Mouse (Mus musculus) midbrain, embryonic 13.5 days (tissue): ENCODE data around the gene Cbfa2t2. TPM values are rescaled to one million over a fixed set of nuclear protein-coding genes. Genes with fewer than 3 reads are reported as not detected.

Experiments used
- ATAC-seq: fragments of 200-750 bp; cut with Nextera tagmentation; 2 replicates; pipeline ENCODE4 v1.8.0; 2017; ENCODE audit warnings: mild to moderate bottlenecking, moderate TSS enrichment, moderate library complexity
- H3K27ac ChIP-seq: fragments of 300-500 bp; sonication (generic); 2 replicates; pipeline ENCODE4 v1.5.1; 2015; ENCODE audit warnings: inconsistent platforms, mild to moderate bottlenecking, moderate library complexity
- H3K27me3 ChIP-seq: fragments of 300-500 bp; sonication (generic); 2 replicates; pipeline ENCODE4 v1.6.1; 2015; ENCODE audit warnings: mild to moderate bottlenecking, inconsistent platforms
- H3K36me3 ChIP-seq: fragments of 300-500 bp; sonication (generic); 2 replicates; pipeline ENCODE4 v1.6.1; 2015; ENCODE audit warnings: mild to moderate bottlenecking, inconsistent platforms
- H3K4me1 ChIP-seq: fragments of 300-500 bp; sonication (generic); replicated peaks from 2 replicates; pipeline ENCODE4 v1.6.1; 2015; ENCODE audit warnings: inconsistent platforms
- H3K4me2 ChIP-seq: fragments of 300-500 bp; sonication (generic); replicated peaks from 2 replicates; pipeline ENCODE4 v1.6.1; 2015; ENCODE audit warnings: moderate library complexity, mild to moderate bottlenecking, inconsistent platforms
- H3K4me3 ChIP-seq: fragments of 300-500 bp; sonication (generic); replicated peaks from 2 replicates; pipeline ENCODE4 v1.5.1; 2015; ENCODE audit warnings: mild to moderate bottlenecking, inconsistent platforms
- H3K9ac ChIP-seq: fragments of 300-500 bp; sonication (generic); replicated peaks from 2 replicates; pipeline ENCODE4 v1.6.1; 2015; ENCODE audit warnings: mild to moderate bottlenecking, inconsistent platforms
- H3K9me3 ChIP-seq: fragments of 300-500 bp; sonication (generic); 2 replicates; pipeline ENCODE4 v1.6.1; 2016; ENCODE audit warnings: mild to moderate bottlenecking, inconsistent platforms
- WGBS: fragments of 180-500 bp; shearing (Covaris S2); methylation state at CpG from one replicate; pipeline ENCODE4 v1.1.7; 2015; 5-methylcytosine and 5-hydroxymethylcytosine counted together
- polyA plus RNA-seq: library from polyadenylated mRNA; unstranded; fragments of >200 nt; fragmentation: Nextera tagmentation; extraction: Ambion mirVana; gene quantifications from 2 replicates; pipeline ENCODE4 v1.2.1, GENCODE M21; 2015

Gene Cbfa2t2
- polyA plus RNA-seq, 1 experiment from 2014 or later = 83.1 TPM

DNA sequence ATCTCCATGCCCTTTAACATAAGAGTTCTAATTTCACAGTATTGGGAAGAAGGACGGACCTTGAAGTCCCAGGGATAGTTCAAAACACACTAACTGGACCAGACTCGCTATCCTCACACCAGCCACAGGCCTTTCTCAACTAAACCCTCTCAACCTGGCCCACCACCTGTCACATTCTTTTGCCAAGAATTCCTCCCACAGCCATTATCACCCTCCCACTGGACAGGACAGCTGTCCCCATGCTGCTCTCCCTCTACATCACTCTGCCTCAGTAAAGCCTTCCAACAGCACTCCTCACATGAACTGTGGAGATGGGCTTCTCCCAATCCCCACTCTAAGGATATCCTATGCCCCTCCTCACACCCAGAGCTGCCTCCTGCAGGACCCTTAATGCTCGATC lies 129.3 kb downstream of the Cbfa2t2 start:
- Histone ChIP-seq H3K4me1 (peaks cover 54% of the 10 kb centered on the region), H3K4me3 (no peak overlapping the region), H3K36me3 (peaks cover 24% of the 10 kb centered on the region), H3K9ac (peak overlapping the region; percentile 40), H3K27ac (peak overlapping the region; percentile 30; the same call in 1 of the 2 replicates), H3K4me2 (no peak overlapping the region), H3K27me3 (no peaks in the 10 kb centered on the region), H3K9me3 (no peaks in the 10 kb centered on the region)
- WGBS = 69% methylated on average over 3 of the region's 3 CpGs
- no peak for ATAC-seq

DNA sequence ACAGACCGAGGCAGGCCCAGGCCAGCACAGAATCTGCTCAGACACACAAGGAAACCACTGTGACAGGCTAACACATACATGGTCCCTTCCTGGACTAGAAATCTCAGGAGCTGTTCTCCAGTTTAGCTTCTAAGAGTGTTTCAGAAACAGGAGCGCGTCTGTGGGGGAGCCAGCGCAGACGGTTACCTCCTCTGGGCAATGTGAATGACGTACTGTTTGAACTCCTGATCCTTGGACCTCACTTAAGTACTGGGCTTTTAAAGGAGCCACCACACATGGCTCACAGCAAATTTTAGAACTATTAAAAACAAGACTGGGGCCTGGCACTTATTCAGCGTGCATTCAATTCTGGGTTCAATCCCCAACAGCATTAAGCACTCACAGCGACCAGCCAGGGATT lies 130.4 kb downstream of the Cbfa2t2 start:
- no peak overlapping the region for H3K27ac ChIP-seq
- 0 out of 2 replicates have a peak overlapping the region, but pooled peaks have one; percentile 6 for H3K4me3 ChIP-seq
- H3K9me3 ChIP-seq = no peaks in the 10 kb centered on the region
- H3K9ac ChIP-seq = 0 out of 2 replicates have a peak overlapping the region, but pooled peaks have one; percentile 32
- H3K36me3 ChIP-seq = peaks cover 16% of the 10 kb centered on the region; the same call in 1 of the 2 replicates
- H3K4me1 ChIP-seq = peaks cover 62% of the 10 kb centered on the region
- ATAC-seq = no peak
- H3K27me3 ChIP-seq = no peaks in the 10 kb centered on the region
- H3K4me2 ChIP-seq = peak overlapping the region; percentile 23
- 49% methylated on average over 8 of the region's 8 CpGs for WGBS

- H3K4me1 ChIP-seq = peaks cover 62% of the 10 kb centered on the region
- H3K4me3 ChIP-seq = peak overlapping the region; percentile 80
- peak overlapping the region; percentile 84 for H3K27ac ChIP-seq
- ATAC-seq = no peak
- 46% methylated on average over 2 of the region's 2 CpGs for WGBS
- H3K9ac ChIP-seq = peak overlapping the region; percentile 75; the same call in 1 of the 2 replicates
- H3K36me3 ChIP-seq = peaks cover 12% of the 10 kb centered on the region; the same call in 1 of the 2 replicates
- no peaks in the 10 kb centered on the region for H3K27me3 ChIP-seq
- H3K4me2 ChIP-seq = peak overlapping the region; percentile 90
- no peaks in the 10 kb centered on the region for H3K9me3 ChIP-seq
These were observed 131.5 kb downstream of the Cbfa2t2 start for GRCm38 (mm10) chr2:154567766-154568165.

- peaks cover 62% of the 10 kb centered on the region for H3K4me1 ChIP-seq
- no peaks in the 10 kb centered on the region for H3K9me3 ChIP-seq
- 4% methylated on average over 10 of the region's 10 CpGs for WGBS
- no peaks in the 10 kb centered on the region for H3K27me3 ChIP-seq
- H3K4me3 ChIP-seq = peak overlapping the region; percentile 80
- peak overlapping the region; percentile 84 for H3K27ac ChIP-seq
- peak; percentile 43 for ATAC-seq
- peak overlapping the region; percentile 75 for H3K9ac ChIP-seq
- 0 out of 2 replicates have a peak, but pooled peaks cover 7% of the 10 kb centered on the region for H3K36me3 ChIP-seq
- H3K4me2 ChIP-seq = peak overlapping the region; percentile 90
These were observed 132.2 kb downstream of the Cbfa2t2 start for GRCm38 (mm10) chr2:154568329-154569070.

- Histone ChIP-seq H3K9ac (peak overlapping the region; percentile 75), H3K4me1 (peaks cover 61% of the 10 kb centered on the region), H3K36me3 (0 out of 2 replicates have a peak, but pooled peaks cover 1% of the 10 kb centered on the region), H3K27ac (peak overlapping the region; percentile 84), H3K4me3 (peak overlapping the region; percentile 80), H3K9me3 (no peaks in the 10 kb centered on the region), H3K27me3 (no peaks in the 10 kb centered on the region), H3K4me2 (peak overlapping the region; percentile 90)
- 0% methylated on average over 26 of the region's 70 CpGs for WGBS
- ATAC-seq = peak; percentile 62
These were observed 132.9 kb downstream of the Cbfa2t2 start for GRCm38 (mm10) chr2:154569071-154569748.

- H3K4me1 ChIP-seq = peaks cover 61% of the 10 kb centered on the region
- WGBS = under 1% methylated on average over 44 of the region's 44 CpGs
- peak; percentile 98 for ATAC-seq
These were observed 133.6 kb downstream of the Cbfa2t2 start, which contains the start of gene E2f1 for GRCm38 (mm10) chr2:154569836-154570286. E2f1 (minus strand) TSS chr2:154569892.

DNA sequence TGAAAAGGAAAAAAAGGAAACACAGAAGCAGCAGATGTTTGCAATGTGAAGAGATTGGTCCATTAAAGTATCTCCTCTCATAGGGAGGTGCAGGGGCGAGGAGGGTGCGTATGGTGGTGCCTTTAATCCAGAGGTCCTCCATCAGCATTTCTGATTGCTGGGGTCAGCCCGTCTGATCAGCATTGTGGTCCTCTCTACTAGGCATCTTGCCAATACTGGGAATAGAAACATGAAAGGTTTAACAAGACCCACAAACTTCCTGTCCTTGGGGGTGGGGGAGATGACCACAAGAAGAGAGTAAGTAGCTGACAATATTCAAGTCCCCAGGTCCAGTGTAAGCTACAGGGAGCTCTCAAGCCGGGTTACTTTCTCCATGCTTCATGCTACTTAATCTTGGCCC lies 134.4 kb downstream of the Cbfa2t2 start:
- ATAC-seq = no peak
- H3K36me3 ChIP-seq = no peaks in the 10 kb centered on the region
- peak overlapping the region; percentile 90; the same call in 1 of the 2 replicates for H3K4me2 ChIP-seq
- H3K27me3 ChIP-seq = no peaks in the 10 kb centered on the region
- no peaks in the 10 kb centered on the region for H3K9me3 ChIP-seq
- peak overlapping the region; percentile 80; the same call in 1 of the 2 replicates for H3K4me3 ChIP-seq
- WGBS = 77% methylated on average over 4 of the region's 4 CpGs
- no peak overlapping the region; the same call in 1 of the 2 replicates for H3K27ac ChIP-seq
- H3K4me1 ChIP-seq = peaks cover 53% of the 10 kb centered on the region
- 0 out of 2 replicates have a peak overlapping the region, but pooled peaks have one; percentile 66 for H3K9ac ChIP-seq

More at GRCm38 (mm10) chr2:154569836-154570286, 133.6 kb downstream of the Cbfa2t2 start, which contains the start of gene E2f1:
- peak within 1 kb of the TSS; percentile 90 for H3K4me2 ChIP-seq
- H3K9ac ChIP-seq = peak within 1 kb of the TSS; percentile 75
- peak within 1 kb of the TSS; percentile 84 for H3K27ac ChIP-seq
- H3K9me3 ChIP-seq = no peaks in the 10 kb centered on the region
- peak within 1 kb of the TSS; percentile 80 for H3K4me3 ChIP-seq
- H3K27me3 ChIP-seq = no peaks in the 10 kb centered on the region
- H3K36me3 ChIP-seq = no peaks in the 10 kb centered on the region

GRCm38 (mm10) chr2:154571266-154571665 lies 135.0 kb downstream of the Cbfa2t2 start:
- Histone ChIP-seq H3K9me3 (no peaks in the 10 kb centered on the region), H3K9ac (no peak overlapping the region), H3K4me1 (peaks cover 49% of the 10 kb centered on the region), H3K27ac (peak overlapping the region; percentile 11; the same call in 1 of the 2 replicates), H3K4me3 (no peak overlapping the region), H3K4me2 (no peak overlapping the region), H3K27me3 (no peaks in the 10 kb centered on the region), H3K36me3 (no peaks in the 10 kb centered on the region)
- WGBS = 84% methylated on average over 4 of the region's 4 CpGs
- no peak for ATAC-seq

DNA sequence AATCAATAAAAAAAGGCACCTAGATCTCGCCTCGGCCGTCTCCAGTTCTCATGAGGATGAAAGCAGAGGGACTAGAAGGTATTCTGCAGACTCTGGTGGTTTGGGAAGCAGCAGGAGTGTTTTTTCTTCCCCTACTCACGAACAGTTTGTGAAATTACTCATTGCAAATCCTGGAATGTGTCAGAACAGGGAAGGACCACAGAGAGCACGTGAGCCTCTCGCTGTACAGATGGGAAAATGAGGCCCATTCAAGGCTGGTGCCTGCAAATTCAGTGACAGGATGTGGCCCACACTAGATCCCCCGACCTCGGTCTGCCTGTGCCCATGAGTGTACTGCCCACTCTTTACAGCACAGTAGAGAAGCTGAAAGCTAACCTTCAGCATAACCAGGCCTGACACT lies 135.7 kb downstream of the Cbfa2t2 start:
- Histone ChIP-seq H3K4me2 (no peak overlapping the region), H3K9me3 (no peaks in the 10 kb centered on the region), H3K9ac (0 out of 2 replicates have a peak overlapping the region, but pooled peaks have one; percentile 19), H3K27ac (no peak overlapping the region), H3K4me1 (peaks cover 49% of the 10 kb centered on the region), H3K27me3 (no peaks in the 10 kb centered on the region), H3K36me3 (no peaks in the 10 kb centered on the region), H3K4me3 (no peak overlapping the region)
- 81% methylated on average over 8 of the region's 8 CpGs for WGBS
- ATAC-seq = no peak

GRCm38 (mm10) chr2:154572996-154573395 lies 136.7 kb downstream of the Cbfa2t2 start:
- ATAC-seq = no peak
- no peaks in the 10 kb centered on the region for H3K36me3 ChIP-seq

GRCm38 (mm10) chr2:154574271-154574670 lies 138.0 kb downstream of the Cbfa2t2 start:
- H3K27ac ChIP-seq = 0 out of 2 replicates have a peak overlapping the region, but pooled peaks have one; percentile 2
- WGBS = 46% methylated on average over 7 of the region's 7 CpGs
- ATAC-seq = no peak

More at GRCm38 (mm10) chr2:154572996-154573395, 136.7 kb downstream of the Cbfa2t2 start:
- Histone ChIP-seq H3K27ac (no peak overlapping the region), H3K27me3 (no peaks in the 10 kb centered on the region), H3K4me3 (no peak overlapping the region), H3K9me3 (no peaks in the 10 kb centered on the region), H3K9ac (no peak overlapping the region), H3K4me1 (peaks cover 49% of the 10 kb centered on the region), H3K4me2 (no peak overlapping the region)
- 70% methylated on average over 3 of the region's 3 CpGs for WGBS

More at GRCm38 (mm10) chr2:154574271-154574670, 138.0 kb downstream of the Cbfa2t2 start:
- Histone ChIP-seq H3K4me1 (peaks cover 37% of the 10 kb centered on the region), H3K36me3 (no peaks in the 10 kb centered on the region), H3K4me2 (no peak overlapping the region), H3K27me3 (no peaks in the 10 kb centered on the region), H3K9me3 (no peaks in the 10 kb centered on the region), H3K4me3 (no peak overlapping the region), H3K9ac (no peak overlapping the region)
